Mouse (Mus musculus) liver, adult 2 months (tissue): ENCODE measurements around the gene Nadk. TPM values are rescaled to one million over a fixed set of nuclear protein-coding genes. Genes with fewer than 3 reads are reported as not detected.

Source experiments
- DNase-seq: peaks from one replicate; pipeline ENCODE4 v3.0.0-alpha.2; 2011; ENCODE audit warnings: low read depth, low spot score; ENCODE audit errors: extremely low read depth
- H3K27ac ChIP-seq: fragments of 200-500 bp; replicated peaks from 2 replicates; pipeline ENCODE4 v1.5.1; 2012; ENCODE audit warnings: low read depth, mild to moderate bottlenecking, control low read depth, inconsistent platforms, low read length; ENCODE audit not compliant: insufficient read depth
- H3K27me3 ChIP-seq: fragments of 200-500 bp; 2 replicates; pipeline ENCODE4 v1.6.1; 2012; ENCODE audit warnings: mild to moderate bottlenecking, moderate library complexity, low read length, inconsistent platforms; ENCODE audit not compliant: control insufficient read depth, insufficient read depth
- H3K36me3 ChIP-seq: fragments of 200-500 bp; 2 replicates; pipeline ENCODE4 v1.6.1; 2012; ENCODE audit warnings: low read length, inconsistent platforms; ENCODE audit not compliant: control insufficient read depth, insufficient read depth
- H3K4me1 ChIP-seq: fragments of 200-500 bp; 2 replicates; pipeline ENCODE4 v1.6.1; 2011; ENCODE audit warnings: low read length; ENCODE audit not compliant: control insufficient read depth, insufficient read depth
- H3K4me3 ChIP-seq: fragments of 200-500 bp; 2 replicates; pipeline ENCODE4 v1.5.1; 2011; ENCODE audit warnings: low read depth, mild to moderate bottlenecking, control low read depth, low read length, moderate library complexity; ENCODE audit not compliant: insufficient read depth
- H3K79me2 ChIP-seq: fragments of 200-500 bp; 2 replicates; pipeline ENCODE4 v1.6.1; 2012; ENCODE audit warnings: inconsistent platforms, mild to moderate bottlenecking, low read length, moderate library complexity; ENCODE audit not compliant: control insufficient read depth, insufficient read depth
- H3K9ac ChIP-seq: fragments of 200-500 bp; 2 replicates; pipeline ENCODE4 v1.6.1; 2012; ENCODE audit warnings: low read depth, mild to moderate bottlenecking, control low read depth, inconsistent platforms, low read length
- CTCF ChIP-seq: fragments of 200-500 bp; IDR thresholded peaks from 2 replicates; pipeline ENCODE4 v1.5.1; 2011; ENCODE audit warnings: low read depth, low read length, control low read depth
- POLR2A ChIP-seq: fragments of 200-500 bp; IDR thresholded peaks from 2 replicates; pipeline ENCODE4 v1.6.1; 2011; ENCODE audit warnings: low read length, control low read depth; ENCODE audit not compliant: insufficient read depth; ENCODE audit errors: extremely low read depth
- WGBS: fragments of 180-500 bp; shearing (Covaris S2); methylation state at CpG from one replicate; pipeline ENCODE4 v1.1.7; 2018; 5-methylcytosine and 5-hydroxymethylcytosine counted together
- polyA plus RNA-seq: library from polyadenylated mRNA; depleted of rRNA; stranded (reverse); fragments of >200 nt; gene quantifications from 2 replicates; pipeline ENCODE4 v1.2.3, GENCODE M21; 2012
- total RNA-seq: library from RNA; depleted of rRNA; stranded (reverse); fragments of >200 nt; gene quantifications from 2 replicates; pipeline ENCODE4 v1.2.3, GENCODE M21; 2014

The Nadk gene
- total and polyA plus RNA-seq, 2 experiments: 163 to 196 TPM

GRCm38 (mm10) chr4:155611860-155612259, 49.7 kb downstream of the Nadk start:
- no peak for DNase-seq
- Histone ChIP-seq H3K27ac (no peak overlapping the region), H3K9ac (no peak overlapping the region), H3K4me3 (no peak overlapping the region), H3K27me3 (no peaks in the 10 kb centered on the region), H3K4me1 (no peaks in the 10 kb centered on the region), H3K36me3 (peaks cover 61% of the 10 kb centered on the region), H3K79me2 (no peaks in the 10 kb centered on the region; the same call in 1 of the 2 replicates)
- TF ChIP-seq POLR2A (no peak), CTCF (no peak)
- 93% methylated on average over 3 of the region's 3 CpGs for WGBS

GRCm38 (mm10) chr4:155613264-155613663, 51.1 kb downstream of the Nadk start:
- H3K36me3 ChIP-seq: peaks cover 71% of the 10 kb centered on the region
- no peak for TF ChIP-seq CTCF
- TF ChIP-seq POLR2A: no peak
- no peak overlapping the region for H3K27ac ChIP-seq
- H3K79me2 ChIP-seq: no peaks in the 10 kb centered on the region; the same call in 1 of the 2 replicates
- H3K9ac ChIP-seq: no peak overlapping the region
- WGBS: 82% methylated on average over 3 of the region's 3 CpGs
- H3K4me1 ChIP-seq: no peaks in the 10 kb centered on the region
- DNase-seq: peak; percentile 80
- no peak overlapping the region for H3K4me3 ChIP-seq
- H3K27me3 ChIP-seq: no peaks in the 10 kb centered on the region

- Histone ChIP-seq H3K4me3 (no peak overlapping the region), H3K79me2 (peaks cover 2% of the 10 kb centered on the region; the same call in 1 of the 2 replicates), H3K36me3 (peaks cover 62% of the 10 kb centered on the region), H3K27me3 (no peaks in the 10 kb centered on the region), H3K27ac (no peak overlapping the region), H3K4me1 (no peaks in the 10 kb centered on the region), H3K9ac (no peak overlapping the region)
- WGBS: 89% methylated on average over 5 of the region's 5 CpGs
- DNase-seq: no peak
- TF ChIP-seq POLR2A (no peak), CTCF (no peak)
Measured at GRCm38 (mm10) chr4:155618321-155618720, 56.1 kb downstream of the Nadk start.

- H3K27ac ChIP-seq: peak within 1 kb of the TSS; percentile 61
- DNase-seq: peak; percentile 96
- H3K36me3 ChIP-seq: peaks cover 34% of the 10 kb centered on the region
- peak within 1 kb of the TSS; percentile 69 for H3K4me3 ChIP-seq
- under 1% methylated on average over 80 of the region's 84 CpGs for WGBS
- H3K27me3 ChIP-seq: no peaks in the 10 kb centered on the region
- peak within 1 kb of the TSS; percentile 83 for H3K9ac ChIP-seq
- H3K4me1 ChIP-seq: peaks cover 6% of the 10 kb centered on the region; the same call in 1 of the 2 replicates
- TF ChIP-seq POLR2A (peak; percentile 74; the same call in 1 of the 2 replicates), CTCF (no peak)
- peaks cover 5% of the 10 kb centered on the region; the same call in 1 of the 2 replicates for H3K79me2 ChIP-seq
Measured at GRCm38 (mm10) chr4:155624338-155625291, 62.4 kb downstream of the Nadk start, which contains the start of gene Cdk11b. Gene Cdk11b (plus strand): TSS chr4:155624854.

GRCm38 (mm10) chr4:155630267-155630666, 68.1 kb downstream of the Nadk start:
- peaks cover 58% of the 10 kb centered on the region for H3K36me3 ChIP-seq

More at GRCm38 (mm10) chr4:155630267-155630666, 68.1 kb downstream of the Nadk start:
- Histone ChIP-seq H3K4me1 (peaks cover 2% of the 10 kb centered on the region; the same call in 1 of the 2 replicates), H3K4me3 (no peak overlapping the region), H3K79me2 (peaks cover 3% of the 10 kb centered on the region; the same call in 1 of the 2 replicates), H3K27me3 (no peaks in the 10 kb centered on the region), H3K9ac (no peak overlapping the region), H3K27ac (no peak overlapping the region)
- TF ChIP-seq CTCF: no peak
- no peak for TF ChIP-seq POLR2A
- 70% methylated on average over 6 of the region's 6 CpGs for WGBS
- DNase-seq: no peak
